Mouse (Mus musculus): ENCODE results near the gene Msx2.

DNA sequence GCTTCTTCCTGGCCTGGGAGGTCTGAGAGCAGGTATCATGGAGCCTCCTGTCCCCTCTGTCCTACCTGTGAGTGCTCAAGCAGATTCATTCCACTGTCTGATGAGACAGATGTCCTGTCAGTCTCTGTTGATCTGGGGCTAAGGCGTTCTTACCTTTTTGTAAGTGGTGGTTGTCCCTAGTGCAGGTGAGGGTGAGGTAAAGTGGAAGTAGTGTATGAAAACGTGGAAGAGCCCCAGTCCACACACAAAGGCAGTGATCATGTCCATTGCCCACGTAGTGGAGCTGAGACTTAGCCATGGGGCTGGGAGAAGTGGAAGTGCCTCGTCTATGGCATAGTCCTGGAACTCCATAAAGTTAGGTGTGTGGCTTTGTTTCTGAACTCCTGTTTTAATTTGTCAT, 51.7 kb downstream of the Msx2 start:
- no peak for TF ChIP-seq EP300 (optimal IDR thresholded peaks at IDR 0.05)
- no peak for TF ChIP-seq CTCF (IDR thresholded peaks at IDR 0.05; ENCODE audit: low read depth)

Measured in stomach, postnatal 0 days (tissue).